Mouse (Mus musculus) testis, adult 2 months (tissue): Measurements from ENCODE around the gene Thop1.

Experiments used
- CTCF ChIP-seq: fragments of 200-500 bp; IDR thresholded peaks from 2 replicates; pipeline ENCODE4 v1.5.1; 2012; ENCODE audit warnings: low read depth, mild to moderate bottlenecking, inconsistent platforms, low read length, moderate library complexity; ENCODE audit not compliant: control insufficient read depth, insufficient read depth, insufficient replicate concordance
- POLR2A ChIP-seq: fragments of 200-500 bp; IDR thresholded peaks from 2 replicates; pipeline ENCODE4 v1.6.1; 2012; ENCODE audit warnings: low read depth, mild to moderate bottlenecking, inconsistent platforms, low read length, moderate library complexity; ENCODE audit not compliant: control insufficient read depth

DNA sequence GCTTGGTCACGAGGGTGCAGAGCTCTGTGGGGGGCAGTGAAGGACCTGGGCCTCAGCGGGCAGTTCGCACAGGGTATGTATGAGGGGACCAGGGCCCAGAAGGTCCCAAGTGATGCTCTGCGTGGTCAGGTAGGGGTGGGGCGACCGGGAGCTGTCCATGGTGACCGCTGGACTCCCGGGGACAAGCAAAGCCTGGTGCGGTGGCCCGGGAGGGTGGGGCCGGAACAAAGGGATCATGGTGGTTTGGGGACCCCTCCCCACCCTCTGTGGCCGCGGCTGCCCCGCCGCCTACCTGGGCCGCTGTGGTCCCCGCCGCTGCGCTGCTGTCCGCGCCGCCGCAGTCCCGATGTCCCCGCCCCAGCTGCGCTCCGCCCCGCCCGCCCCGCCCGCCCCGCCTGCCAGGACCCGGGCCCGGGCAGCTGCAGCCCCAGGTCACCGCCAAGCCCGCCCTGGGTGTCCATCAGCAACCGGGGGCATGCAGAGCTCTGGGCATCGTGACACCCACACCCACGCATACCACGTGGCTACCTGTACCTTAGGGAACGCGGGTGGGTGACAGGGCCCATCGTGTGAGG lies 44.7 kb upstream of the Thop1 start:
- TF ChIP-seq CTCF (no peak), POLR2A (no peak)
